Mouse (Mus musculus): Measurements from ENCODE around the gene Ugt1a10. TPM values are rescaled to one million over a fixed set of nuclear protein-coding genes. Genes with fewer than 3 reads are reported as not detected.

The Ugt1a10 gene
- polyA plus RNA-seq, 1 experiment from 2014 or later = not detected

DNA sequence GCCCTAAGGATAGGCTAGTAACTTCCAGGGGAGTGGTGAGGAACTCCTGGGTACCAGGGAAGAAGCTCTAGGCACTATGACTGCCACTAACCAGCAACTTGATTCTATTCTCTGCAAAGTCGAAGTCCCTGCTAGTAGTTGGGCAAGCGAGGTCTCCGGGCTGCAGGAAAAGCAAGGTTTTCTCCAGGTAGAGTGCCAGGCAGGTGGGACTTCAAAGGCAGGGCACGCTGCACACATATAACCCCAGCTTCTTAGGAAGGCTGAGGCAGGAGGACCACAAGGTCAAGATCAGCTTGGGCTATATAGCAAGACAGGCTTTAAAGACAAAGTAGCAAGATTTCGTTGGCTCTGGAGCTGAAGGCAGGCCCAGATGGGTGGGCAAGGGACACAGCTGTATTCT is 208.6 kb downstream of the Ugt1a10 start:
- 90% methylated on average over 5 of the region's 5 CpGs for WGBS
- Histone ChIP-seq H3K27ac (no peak overlapping the region), H3K36me3 (peaks cover 96% of the 10 kb centered on the region), H3K9ac (no peak overlapping the region), H3K4me1 (0 out of 2 replicates have a peak, but pooled peaks cover 4% of the 10 kb centered on the region), H3K4me3 (no peak overlapping the region), H3K9me3 (peaks cover 45% of the 10 kb centered on the region), H3K4me2 (replicated peaks) (no peak overlapping the region), H3K27me3 (replicated peaks) (no peaks in the 10 kb centered on the region)
- ATAC-seq (ENCODE audit: low FRiP score, low read depth) = no peak

DNA sequence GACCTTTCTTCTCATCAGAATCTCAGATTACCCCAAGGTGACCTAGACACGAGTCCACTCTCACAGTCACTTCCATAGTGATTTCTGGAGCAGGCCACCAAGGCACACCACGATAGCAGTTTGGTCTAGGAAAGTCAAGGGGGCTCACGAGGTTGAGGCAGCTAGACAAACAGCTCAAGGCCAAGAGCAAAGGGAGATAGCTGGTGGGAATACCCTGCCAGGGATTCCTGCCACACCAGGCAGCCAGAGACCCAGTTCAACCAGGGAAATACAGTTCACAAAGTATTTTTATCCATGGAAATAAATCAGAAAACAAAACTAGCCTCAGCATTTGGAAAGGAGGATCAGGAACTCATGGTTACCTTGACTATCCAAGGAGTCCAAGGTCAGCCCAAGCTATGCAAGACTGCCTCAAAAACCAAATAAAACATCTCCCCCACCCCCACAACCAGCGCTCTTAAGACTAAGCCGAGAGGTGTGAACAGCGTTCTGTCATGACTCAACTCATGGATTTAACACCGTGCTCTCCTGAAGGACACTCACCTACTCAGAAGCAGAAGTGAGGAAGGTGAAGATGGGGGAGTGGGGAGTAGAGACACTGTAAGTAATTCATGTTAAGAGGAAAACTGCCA is 209.2 kb downstream of the Ugt1a10 start:
- no peaks in the 10 kb centered on the region for H3K27me3 ChIP-seq (replicated peaks)
- H3K4me1 ChIP-seq = 0 out of 2 replicates have a peak, but pooled peaks cover 2% of the 10 kb centered on the region
- peaks cover 42% of the 10 kb centered on the region for H3K9me3 ChIP-seq
- H3K36me3 ChIP-seq = peaks cover 99% of the 10 kb centered on the region
- 91% methylated on average over 7 of the region's 7 CpGs for WGBS
- no peak overlapping the region for H3K27ac ChIP-seq
- no peak overlapping the region for H3K9ac ChIP-seq
- ATAC-seq (ENCODE audit: low FRiP score, low read depth) = no peak
- H3K4me2 ChIP-seq (replicated peaks) = no peak overlapping the region
- H3K4me3 ChIP-seq = no peak overlapping the region

DNA sequence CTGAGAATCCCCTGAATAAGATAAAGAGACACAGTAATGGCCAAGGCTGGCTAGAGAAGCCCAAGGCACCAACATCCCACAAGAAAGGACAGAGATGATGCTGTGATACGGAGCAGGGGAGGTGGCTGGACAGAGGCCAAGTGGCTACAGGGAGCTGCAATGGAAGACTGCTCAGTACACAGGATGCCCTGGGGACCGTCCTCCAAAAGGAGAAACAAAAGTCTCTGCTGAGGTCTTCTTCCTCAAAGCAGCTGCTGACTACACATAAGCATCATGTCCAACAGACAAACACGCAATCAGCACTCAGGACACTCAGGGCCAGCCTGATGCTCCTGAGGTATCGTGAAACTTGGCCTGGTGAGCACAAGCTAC is 209.7 kb downstream of the Ugt1a10 start:
- Histone ChIP-seq H3K27ac (no peak overlapping the region), H3K27me3 (replicated peaks) (no peaks in the 10 kb centered on the region), H3K4me3 (no peak overlapping the region), H3K4me2 (replicated peaks) (no peak overlapping the region), H3K36me3 (peaks cover 99% of the 10 kb centered on the region), H3K9ac (no peak overlapping the region), H3K9me3 (peaks cover 37% of the 10 kb centered on the region), H3K4me1 (no peaks in the 10 kb centered on the region)
- ATAC-seq (ENCODE audit: low FRiP score, low read depth) = no peak
- WGBS = 80% methylated on average over 4 of the region's 4 CpGs

DNA sequence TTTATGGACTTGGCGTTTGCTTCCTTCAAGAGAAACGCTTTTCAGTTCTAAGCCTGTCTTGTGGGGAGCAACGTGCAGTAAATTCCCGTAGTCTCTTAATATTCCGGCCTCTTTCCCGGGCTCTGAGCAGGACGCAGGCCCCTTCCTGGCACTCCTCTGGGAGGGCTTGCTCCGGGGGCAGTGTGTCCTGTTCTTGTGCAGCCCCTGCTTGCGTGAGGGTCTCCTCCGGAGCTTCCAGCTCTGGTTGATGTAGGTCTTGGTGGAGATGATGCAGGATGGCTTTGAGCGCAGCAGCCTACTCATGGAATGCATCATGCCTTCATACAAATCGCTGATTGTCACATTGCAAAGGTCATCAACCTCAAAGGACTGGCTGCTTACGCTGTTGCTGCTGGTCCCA is 210.9 kb downstream of the Ugt1a10 start:
- ATAC-seq (ENCODE audit: low FRiP score, low read depth) = no peak
- Histone ChIP-seq H3K27me3 (replicated peaks) (no peaks in the 10 kb centered on the region), H3K4me3 (no peak overlapping the region), H3K9me3 (peaks cover 34% of the 10 kb centered on the region), H3K4me2 (replicated peaks) (no peak overlapping the region), H3K36me3 (peaks cover 89% of the 10 kb centered on the region), H3K27ac (no peak overlapping the region), H3K9ac (no peak overlapping the region), H3K4me1 (no peaks in the 10 kb centered on the region)
- 89% methylated on average over 13 of the region's 13 CpGs for WGBS

DNA sequence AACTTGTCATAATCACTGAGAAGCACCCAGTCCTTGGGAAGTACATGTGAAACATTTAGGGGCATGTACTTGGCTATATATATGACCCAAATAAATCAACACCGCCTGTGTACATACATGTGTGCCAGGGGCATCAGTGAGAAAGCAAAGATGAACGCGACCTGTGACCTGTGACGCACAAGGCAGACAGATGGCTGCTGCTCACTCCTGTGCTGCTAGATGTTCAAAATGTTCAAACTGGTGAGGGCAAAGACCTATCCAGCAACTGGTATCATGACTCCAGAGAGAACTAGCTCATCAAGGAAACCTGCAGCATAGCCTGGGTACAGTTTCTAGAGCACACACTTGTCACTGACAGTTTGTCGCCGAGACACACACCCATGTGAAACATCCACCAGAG is 212.3 kb downstream of the Ugt1a10 start:
- WGBS = 93% methylated on average over 6 of the region's 6 CpGs
- H3K9me3 ChIP-seq = peaks cover 29% of the 10 kb centered on the region

DNA sequence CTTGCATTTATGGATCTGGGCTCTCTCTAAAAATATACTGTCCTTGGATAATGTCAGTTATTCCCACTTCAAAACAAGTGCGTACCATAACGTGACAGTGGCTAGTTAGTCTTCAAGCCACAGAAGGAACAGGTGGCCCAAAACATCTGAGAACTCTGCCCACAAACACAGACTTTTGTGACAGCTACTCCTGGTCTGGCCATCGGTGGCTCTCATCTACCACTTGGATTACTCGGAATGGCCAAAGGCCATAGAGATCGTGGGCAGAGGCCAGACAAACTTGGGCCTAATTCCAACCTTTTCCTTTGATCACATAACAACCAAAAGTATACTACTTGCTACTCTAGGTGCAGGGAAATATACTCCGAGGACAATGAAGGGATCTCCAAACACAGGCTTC is 212.9 kb downstream of the Ugt1a10 start:
- Histone ChIP-seq H3K9ac (no peak overlapping the region), H3K27me3 (replicated peaks) (no peaks in the 10 kb centered on the region), H3K27ac (no peak overlapping the region), H3K4me2 (replicated peaks) (no peak overlapping the region), H3K36me3 (peaks cover 85% of the 10 kb centered on the region), H3K4me3 (no peak overlapping the region), H3K4me1 (no peaks in the 10 kb centered on the region), H3K9me3 (peaks cover 29% of the 10 kb centered on the region)
- WGBS = 87% methylated on average over 6 of the region's 6 CpGs
- no peak for ATAC-seq (ENCODE audit: low FRiP score, low read depth)

More for the DNA sequence above, 212.3 kb downstream of the Ugt1a10 start:
- no peaks in the 10 kb centered on the region for H3K4me1 ChIP-seq
- no peak overlapping the region for H3K4me2 ChIP-seq (replicated peaks)
- H3K27ac ChIP-seq = no peak overlapping the region
- no peaks in the 10 kb centered on the region for H3K27me3 ChIP-seq (replicated peaks)
- H3K4me3 ChIP-seq = no peak overlapping the region
- ATAC-seq (ENCODE audit: low FRiP score, low read depth) = 0 out of 2 replicates have a peak, but pooled peaks have one; percentile 3
- peaks cover 86% of the 10 kb centered on the region for H3K36me3 ChIP-seq
- H3K9ac ChIP-seq = no peak overlapping the region

Small RNA genes within 50 kb of the gene (microRNA-seq; reads per million reads assigned to microRNA genes)
- not detected for gene Gm25198

Other genes with a start within 250 kb of the Ugt1a10 start
- gene Dgkd, start 202.1 kb upstream of the Ugt1a10 start, polyA plus RNA-seq (2016; fragmentation: Nextera tagmentation; extraction: Ambion mirVana) = 36.4 and 36.6 TPM in 2 replicates
- 29.3 and 33.2 TPM in 2 replicates for gene Usp40, start 46.8 kb upstream of the Ugt1a10 start, polyA plus RNA-seq (2016; fragmentation: Nextera tagmentation; extraction: Ambion mirVana)
- gene Ugt1a9, start 15.4 kb downstream of the Ugt1a10 start, polyA plus RNA-seq (2016; fragmentation: Nextera tagmentation; extraction: Ambion mirVana) = not detected in 2 replicates
- not detected in 2 replicates for gene Ugt1a8, start 32.4 kb downstream of the Ugt1a10 start, polyA plus RNA-seq (2016; fragmentation: Nextera tagmentation; extraction: Ambion mirVana)
- 0.79 and 0.98 TPM in 2 replicates for gene Ugt1a7c, start 39.7 kb downstream of the Ugt1a10 start, polyA plus RNA-seq (2016; fragmentation: Nextera tagmentation; extraction: Ambion mirVana)
- gene Ugt1a6b, start 47.9 kb downstream of the Ugt1a10 start, polyA plus RNA-seq (2016; fragmentation: Nextera tagmentation; extraction: Ambion mirVana) = not detected in 2 replicates
- gene Ugt1a6a, start 79.4 kb downstream of the Ugt1a10 start, polyA plus RNA-seq (2016; fragmentation: Nextera tagmentation; extraction: Ambion mirVana) = 0.09 and 0.65 TPM in 2 replicates
- gene Ugt1a5, start 110.6 kb downstream of the Ugt1a10 start, polyA plus RNA-seq (2016; fragmentation: Nextera tagmentation; extraction: Ambion mirVana) = not detected in 2 replicates
- not detected in 2 replicates for gene Ugt1a2, start 145.2 kb downstream of the Ugt1a10 start, polyA plus RNA-seq (2016; fragmentation: Nextera tagmentation; extraction: Ambion mirVana)
- gene Dnajb3, start 150.4 kb downstream of the Ugt1a10 start, polyA plus RNA-seq (2016; fragmentation: Nextera tagmentation; extraction: Ambion mirVana) = 16.4 and 17.7 TPM in 2 replicates
- gene Ugt1a1, start 156.6 kb downstream of the Ugt1a10 start, polyA plus RNA-seq (2016; fragmentation: Nextera tagmentation; extraction: Ambion mirVana) = not detected in 2 replicates
- 1.3 and 1.5 TPM in 2 replicates for gene Mroh2a, start 171.6 kb downstream of the Ugt1a10 start, polyA plus RNA-seq (2016; fragmentation: Nextera tagmentation; extraction: Ambion mirVana)
- 134 and 135 TPM in 2 replicates for gene Hjurp, start 222.2 kb downstream of the Ugt1a10 start, polyA plus RNA-seq (2016; fragmentation: Nextera tagmentation; extraction: Ambion mirVana)
- not detected in 2 replicates for gene Trpm8, start 222.3 kb downstream of the Ugt1a10 start, polyA plus RNA-seq (2016; fragmentation: Nextera tagmentation; extraction: Ambion mirVana)

All from neural tube, embryonic 12.5 days (tissue).